Mouse (Mus musculus): ENCODE results near the gene Ptpro. TPM values are rescaled to one million over a fixed set of nuclear protein-coding genes. Genes with fewer than 3 reads are reported as not detected.

The Ptpro gene
- polyA plus RNA-seq, 1 experiment = 8.9 TPM

DNA sequence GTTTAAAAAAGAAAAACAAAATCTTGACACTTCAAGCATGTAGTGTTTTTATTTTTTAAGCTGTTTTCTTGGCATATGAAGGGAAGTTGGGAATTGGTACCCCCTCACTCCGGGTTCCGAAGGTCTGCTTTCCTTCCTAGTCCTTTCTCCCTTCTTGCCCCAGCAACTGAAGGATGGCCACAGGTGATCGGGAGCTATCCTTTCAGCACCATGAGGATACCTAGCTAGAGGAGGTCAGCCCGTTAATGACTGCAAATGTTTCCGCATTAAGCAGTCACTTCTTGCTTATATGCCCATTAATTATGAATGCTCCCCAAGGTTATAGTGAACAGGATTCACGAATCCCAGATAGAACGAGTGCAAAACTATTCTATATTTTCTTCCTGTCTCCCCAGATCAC lies 1.3 kb downstream of the Ptpro start:
- Histone ChIP-seq H3K4me1 (ENCODE audit: control insufficient read depth, insufficient read depth, low read length) (no peaks in the 10 kb centered on the region), H3K27ac (ENCODE audit: insufficient read depth, low read length) (no peak overlapping the region), H3K4me3 (ENCODE audit: insufficient read depth, low read length) (peak overlapping the region; percentile 72)
- no peak for TF ChIP-seq POLR2A (IDR thresholded peaks at IDR 0.05; ENCODE audit: extremely low read depth, insufficient read depth, low read length)
- no peak for TF ChIP-seq CTCF (IDR thresholded peaks at IDR 0.05; ENCODE audit: extremely low read depth, insufficient read depth, low read length)

- Histone ChIP-seq H3K27ac (ENCODE audit: insufficient read depth, low read length) (no peak overlapping the region), H3K4me1 (ENCODE audit: control insufficient read depth, insufficient read depth, low read length) (no peaks in the 10 kb centered on the region), H3K4me3 (ENCODE audit: insufficient read depth, low read length) (no peak overlapping the region)
- TF ChIP-seq CTCF (IDR thresholded peaks at IDR 0.05; ENCODE audit: extremely low read depth, insufficient read depth, low read length) = no peak
- no peak for TF ChIP-seq POLR2A (IDR thresholded peaks at IDR 0.05; ENCODE audit: extremely low read depth, insufficient read depth, low read length)
Measured at GRCm38 (mm10) chr6:137261033-137261432, 8.9 kb downstream of the Ptpro start.

- H3K27ac ChIP-seq (ENCODE audit: insufficient read depth, low read length) = no peak overlapping the region
- H3K4me1 ChIP-seq (ENCODE audit: control insufficient read depth, insufficient read depth, low read length) = no peaks in the 10 kb centered on the region
- H3K4me3 ChIP-seq (ENCODE audit: insufficient read depth, low read length) = no peak overlapping the region
- no peak for TF ChIP-seq CTCF (IDR thresholded peaks at IDR 0.05; ENCODE audit: extremely low read depth, insufficient read depth, low read length)
- TF ChIP-seq POLR2A (IDR thresholded peaks at IDR 0.05; ENCODE audit: extremely low read depth, insufficient read depth, low read length) = no peak
Measured at GRCm38 (mm10) chr6:137262087-137262486, 10.0 kb downstream of the Ptpro start.

- Histone ChIP-seq H3K4me1 (ENCODE audit: control insufficient read depth, insufficient read depth, low read length) (no peaks in the 10 kb centered on the region; the same call in 1 of the 2 replicates), H3K4me3 (ENCODE audit: insufficient read depth, low read length) (no peak overlapping the region), H3K27ac (ENCODE audit: insufficient read depth, low read length) (no peak overlapping the region)
- TF ChIP-seq CTCF (IDR thresholded peaks at IDR 0.05; ENCODE audit: extremely low read depth, insufficient read depth, low read length) (no peak), POLR2A (IDR thresholded peaks at IDR 0.05; ENCODE audit: extremely low read depth, insufficient read depth, low read length) (no peak)
Measured at GRCm38 (mm10) chr6:137268019-137268418, 15.9 kb downstream of the Ptpro start.

GRCm38 (mm10) chr6:137268592-137268991 lies 16.5 kb downstream of the Ptpro start:
- H3K27ac ChIP-seq (ENCODE audit: insufficient read depth, low read length) = no peak overlapping the region
- H3K4me1 ChIP-seq (ENCODE audit: control insufficient read depth, insufficient read depth, low read length) = no peaks in the 10 kb centered on the region; the same call in 1 of the 2 replicates
- no peak overlapping the region for H3K4me3 ChIP-seq (ENCODE audit: insufficient read depth, low read length)
- TF ChIP-seq CTCF (IDR thresholded peaks at IDR 0.05; ENCODE audit: extremely low read depth, insufficient read depth, low read length) (no peak), POLR2A (IDR thresholded peaks at IDR 0.05; ENCODE audit: extremely low read depth, insufficient read depth, low read length) (no peak)

DNA sequence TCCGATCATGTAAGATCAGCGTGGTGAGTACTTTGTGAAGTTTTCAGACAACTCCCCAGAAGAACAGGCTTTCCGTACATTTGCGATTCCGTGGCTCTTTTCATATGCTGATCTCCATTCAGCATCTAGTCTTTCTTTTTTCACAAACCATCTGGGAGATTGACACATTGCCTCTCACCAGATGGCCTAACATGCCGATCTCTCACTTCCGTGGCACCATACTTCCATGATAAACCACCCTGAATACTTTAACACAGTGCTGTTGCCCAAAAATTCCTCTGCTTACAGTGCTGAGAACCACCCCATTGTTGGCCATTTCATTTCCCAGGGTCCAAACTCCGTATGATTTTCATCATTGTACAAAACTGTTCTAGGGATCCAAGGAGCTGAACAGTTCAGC lies 20.4 kb downstream of the Ptpro start:
- no peak overlapping the region for H3K4me3 ChIP-seq (ENCODE audit: insufficient read depth, low read length)
- no peak overlapping the region for H3K27ac ChIP-seq (ENCODE audit: insufficient read depth, low read length)
- TF ChIP-seq POLR2A (IDR thresholded peaks at IDR 0.05; ENCODE audit: extremely low read depth, insufficient read depth, low read length) = no peak
- no peaks in the 10 kb centered on the region; the same call in 1 of the 2 replicates for H3K4me1 ChIP-seq (ENCODE audit: control insufficient read depth, insufficient read depth, low read length)

GRCm38 (mm10) chr6:137277587-137277994 lies 25.5 kb downstream of the Ptpro start:
- no peak for TF ChIP-seq CTCF (IDR thresholded peaks at IDR 0.05; ENCODE audit: extremely low read depth, insufficient read depth, low read length)
- no peak for TF ChIP-seq POLR2A (IDR thresholded peaks at IDR 0.05; ENCODE audit: extremely low read depth, insufficient read depth, low read length)
- no peak overlapping the region for H3K27ac ChIP-seq (ENCODE audit: insufficient read depth, low read length)
- peaks cover 4% of the 10 kb centered on the region for H3K4me1 ChIP-seq (ENCODE audit: control insufficient read depth, insufficient read depth, low read length)
- no peak overlapping the region for H3K4me3 ChIP-seq (ENCODE audit: insufficient read depth, low read length)

GRCm38 (mm10) chr6:137279576-137279975 lies 27.5 kb downstream of the Ptpro start:
- no peak overlapping the region for H3K27ac ChIP-seq (ENCODE audit: insufficient read depth, low read length)
- H3K4me1 ChIP-seq (ENCODE audit: control insufficient read depth, insufficient read depth, low read length) = peaks cover 4% of the 10 kb centered on the region
- no peak for TF ChIP-seq POLR2A (IDR thresholded peaks at IDR 0.05; ENCODE audit: extremely low read depth, insufficient read depth, low read length)
- TF ChIP-seq CTCF (IDR thresholded peaks at IDR 0.05; ENCODE audit: extremely low read depth, insufficient read depth, low read length) = no peak

GRCm38 (mm10) chr6:137281541-137282049 lies 29.5 kb downstream of the Ptpro start:
- Histone ChIP-seq H3K4me3 (ENCODE audit: insufficient read depth, low read length) (no peak overlapping the region), H3K4me1 (ENCODE audit: control insufficient read depth, insufficient read depth, low read length) (peaks cover 4% of the 10 kb centered on the region), H3K27ac (ENCODE audit: insufficient read depth, low read length) (no peak overlapping the region)
- TF ChIP-seq CTCF (IDR thresholded peaks at IDR 0.05; ENCODE audit: extremely low read depth, insufficient read depth, low read length) (no peak), POLR2A (IDR thresholded peaks at IDR 0.05; ENCODE audit: extremely low read depth, insufficient read depth, low read length) (no peak)

More at GRCm38 (mm10) chr6:137279576-137279975, 27.5 kb downstream of the Ptpro start:
- no peak overlapping the region for H3K4me3 ChIP-seq (ENCODE audit: insufficient read depth, low read length)

- no peak for TF ChIP-seq POLR2A (IDR thresholded peaks at IDR 0.05; ENCODE audit: extremely low read depth, insufficient read depth, low read length)
- no peak for TF ChIP-seq CTCF (IDR thresholded peaks at IDR 0.05; ENCODE audit: extremely low read depth, insufficient read depth, low read length)
- Histone ChIP-seq H3K27ac (ENCODE audit: insufficient read depth, low read length) (no peak overlapping the region), H3K4me1 (ENCODE audit: control insufficient read depth, insufficient read depth, low read length) (peaks cover 4% of the 10 kb centered on the region), H3K4me3 (ENCODE audit: insufficient read depth, low read length) (no peak overlapping the region)
Measured at GRCm38 (mm10) chr6:137282050-137282449, 29.9 kb downstream of the Ptpro start.

All from cortical plate, adult 2 months (tissue).